Mouse (Mus musculus): ENCODE data around the gene Mtmr14. TPM values are rescaled to one million over a fixed set of nuclear protein-coding genes. Genes with fewer than 3 reads are reported as not detected.

The Mtmr14 gene
- 56.2 TPM for polyA plus RNA-seq (2017; shearing (Covaris generic))

GRCm38 (mm10) chr6:113237542-113238270 is at the start of gene Mtmr14:
TSS of gene Mtmr14 (plus strand) at chr6:113237843.

DNA sequence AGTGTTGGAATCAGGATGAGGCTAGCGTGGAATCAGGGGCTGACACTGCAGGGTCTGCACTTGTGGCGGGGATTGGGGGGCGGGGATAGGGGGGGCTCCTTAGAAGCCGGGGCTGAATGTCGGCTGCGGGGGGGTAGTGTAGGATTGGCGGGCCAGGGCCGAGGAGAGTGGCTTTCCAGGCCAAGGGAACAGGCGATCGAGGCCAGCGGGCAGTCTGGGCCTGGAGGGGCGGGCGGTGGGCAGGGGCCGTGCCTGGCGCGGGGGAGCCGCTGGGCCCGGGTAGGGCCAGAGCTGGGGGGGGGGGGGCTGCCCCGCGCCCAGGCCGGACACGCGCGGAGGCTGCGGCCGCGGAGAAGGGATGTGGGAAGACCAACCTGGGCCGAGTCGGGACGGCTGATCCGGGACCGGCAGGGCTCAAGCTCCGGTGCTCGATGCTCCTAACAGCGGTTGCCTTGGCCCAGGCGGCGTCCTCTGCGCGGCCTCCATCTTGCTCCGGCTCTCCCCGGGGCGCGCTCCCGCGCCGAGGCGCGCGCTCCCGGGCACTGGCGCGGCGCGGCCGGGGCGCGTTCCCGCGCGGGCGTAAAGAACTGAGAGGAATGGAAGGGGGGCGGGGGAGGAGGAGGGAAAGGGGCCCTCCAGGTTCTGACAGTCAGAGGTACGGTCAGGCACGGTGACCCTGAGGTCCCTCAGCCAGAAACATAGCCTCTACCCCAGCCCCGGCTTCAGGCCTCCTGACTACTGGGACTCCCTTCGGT is 42.6 kb upstream of the Mtmr14 start, which contains the start of gene Lhfpl4:
Gene Lhfpl4 (minus strand): TSS at position 544 of the 755 bp plus-strand sequence.

DNA sequence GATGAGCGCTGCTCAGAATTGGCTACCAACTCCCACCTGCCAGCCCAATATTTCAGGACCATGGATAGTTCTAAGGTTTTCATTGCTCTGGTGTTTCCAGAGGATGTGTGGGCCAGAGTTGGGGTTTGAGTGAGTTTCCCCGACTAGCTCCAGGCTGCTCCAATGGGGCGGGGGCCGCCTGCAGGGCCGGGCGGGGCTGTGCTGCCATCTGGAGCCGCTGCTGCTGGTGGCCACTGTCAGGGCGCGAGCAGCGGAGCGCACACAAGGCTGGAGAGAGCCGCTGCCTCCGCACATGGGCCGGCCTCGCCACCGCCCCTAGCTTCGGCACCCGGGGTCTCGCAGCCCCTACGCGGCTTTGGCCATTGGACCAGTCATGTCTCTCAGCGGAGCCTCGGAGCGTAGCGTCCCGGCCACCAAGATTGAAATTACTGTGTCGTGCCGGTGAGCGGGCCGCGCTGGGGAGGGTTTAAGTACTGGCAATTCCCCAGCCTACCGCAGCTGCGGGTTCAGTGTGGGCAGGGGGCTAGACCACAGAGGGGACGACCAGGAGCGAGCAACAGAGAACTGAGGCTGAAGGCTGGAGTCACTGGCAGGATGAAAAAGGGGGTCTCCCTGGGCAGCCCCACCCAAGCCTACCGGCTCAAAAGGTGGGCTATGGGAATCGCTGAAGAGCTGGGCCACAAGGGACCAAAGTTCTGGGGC is 44.6 kb downstream of the Mtmr14 start, which contains the start of gene Cpne9:
Gene Cpne9 (plus strand): TSS at position 207 of the 702 bp plus-strand sequence.

GRCm38 (mm10) chr6:113306986-113307349 is 69.3 kb downstream of the Mtmr14 start, which contains the start of gene Brpf1:
TSS of gene Brpf1 (plus strand) at chr6:113307137.

GRCm38 (mm10) chr6:113326533-113327315 is 89.1 kb downstream of the Mtmr14 start, which contains the start of gene Ogg1:
TSS of gene Ogg1 (plus strand) at chr6:113326972.

Other genes with a start within 250 kb of the Mtmr14 start
- 114 TPM for gene Thumpd3, start 191.6 kb upstream of the Mtmr14 start, polyA plus RNA-seq (2017; shearing (Covaris generic))
- 76.1 TPM for gene Setd5, start 160.5 kb upstream of the Mtmr14 start, polyA plus RNA-seq (2017; shearing (Covaris generic))
- 0.38 TPM for gene Lhfpl4, start 42.5 kb upstream of the Mtmr14 start, polyA plus RNA-seq (2017; shearing (Covaris generic))
- gene Cpne9, start 44.5 kb downstream of the Mtmr14 start, polyA plus RNA-seq (2017; shearing (Covaris generic)) = not detected
- gene Brpf1, start 69.3 kb downstream of the Mtmr14 start, polyA plus RNA-seq (2017; shearing (Covaris generic)) = 54.8 TPM
- gene Ogg1, start 89.1 kb downstream of the Mtmr14 start, polyA plus RNA-seq (2017; shearing (Covaris generic)) = 12.3 TPM
- gene Camk1, start 106.1 kb downstream of the Mtmr14 start, polyA plus RNA-seq (2017; shearing (Covaris generic)) = 5.9 TPM
- 70.9 TPM for gene Tada3, start 140.0 kb downstream of the Mtmr14 start, polyA plus RNA-seq (2017; shearing (Covaris generic))
- 579 TPM for gene Arpc4, start 140.3 kb downstream of the Mtmr14 start, polyA plus RNA-seq (2017; shearing (Covaris generic))
- 16.4 TPM for gene Ttll3, start 151.4 kb downstream of the Mtmr14 start, polyA plus RNA-seq (2017; shearing (Covaris generic))
- 18.0 TPM for gene Rpusd3, start 181.5 kb downstream of the Mtmr14 start, polyA plus RNA-seq (2017; shearing (Covaris generic))
- not detected for gene Cidec, start 197.9 kb downstream of the Mtmr14 start, polyA plus RNA-seq (2017; shearing (Covaris generic))
- 61.7 TPM for gene Jagn1, start 204.7 kb downstream of the Mtmr14 start, polyA plus RNA-seq (2017; shearing (Covaris generic))
- gene Il17re, start 220.6 kb downstream of the Mtmr14 start, polyA plus RNA-seq (2017; shearing (Covaris generic)) = 0.29 TPM
- 0.27 TPM for gene Il17rc, start 233.6 kb downstream of the Mtmr14 start, polyA plus RNA-seq (2017; shearing (Covaris generic))
- 13.0 TPM for gene Creld1, start 245.5 kb downstream of the Mtmr14 start, polyA plus RNA-seq (2017; shearing (Covaris generic))